Mouse (Mus musculus) midbrain, embryonic 11.5 days (tissue): ENCODE measurements around the gene Unc5b. TPM values are rescaled to one million over a fixed set of nuclear protein-coding genes. Genes with fewer than 3 reads are reported as not detected.

ENCODE experiments used
- ATAC-seq: fragments of 200-750 bp; cut with Nextera tagmentation; 2 replicates; pipeline ENCODE4 v1.8.0; 2017; ENCODE audit warnings: moderate TSS enrichment, moderate library complexity; ENCODE audit not compliant: low FRiP score
- DNase-seq: peaks from one replicate; pipeline ENCODE4 v3.0.0; 2015; ENCODE audit warnings: low spot score; ENCODE audit errors: missing footprints
- H3K27ac ChIP-seq: fragments of 300-500 bp; sonication (generic); 2 replicates; pipeline ENCODE4 v1.5.1; 2014; ENCODE audit warnings: low read depth, low read length
- H3K27me3 ChIP-seq: fragments of 300-500 bp; sonication (generic); 2 replicates; pipeline ENCODE4 v1.6.1; 2014; ENCODE audit warnings: mild to moderate bottlenecking, low read length, moderate library complexity, mixed read lengths; ENCODE audit not compliant: control insufficient read depth, insufficient read depth
- H3K36me3 ChIP-seq: fragments of 300-500 bp; sonication (generic); 2 replicates; pipeline ENCODE4 v1.6.1; 2014; ENCODE audit warnings: mild to moderate bottlenecking, low read length, moderate library complexity, mixed read lengths; ENCODE audit not compliant: control insufficient read depth, insufficient read depth
- H3K4me1 ChIP-seq: fragments of 300-500 bp; sonication (generic); 2 replicates; pipeline ENCODE4 v1.6.1; 2014; ENCODE audit warnings: low read length; ENCODE audit not compliant: control insufficient read depth, insufficient read depth
- H3K4me2 ChIP-seq: fragments of 300-500 bp; sonication (generic); 2 replicates; pipeline ENCODE4 v1.6.1; 2014; ENCODE audit warnings: mild to moderate bottlenecking, moderate library complexity
- H3K4me3 ChIP-seq: fragments of 300-500 bp; sonication (generic); 2 replicates; pipeline ENCODE4 v1.5.1; 2014; ENCODE audit warnings: low read depth, low read length
- H3K9ac ChIP-seq: fragments of 300-500 bp; sonication (generic); 2 replicates; pipeline ENCODE4 v1.6.1; 2014; ENCODE audit warnings: low read length
- H3K9me3 ChIP-seq: fragments of 300-500 bp; sonication (generic); 2 replicates; pipeline ENCODE4 v1.6.1; 2016; ENCODE audit warnings: low read length; ENCODE audit not compliant: control insufficient read depth
- WGBS: fragments of 180-500 bp; shearing (Covaris S2); extraction: QIAGEN DNeasy Blood & Tissue Kit; methylation state at CpG from one replicate; pipeline ENCODE4 v1.1.7; 2014; 5-methylcytosine and 5-hydroxymethylcytosine counted together
- polyA plus RNA-seq: library from polyadenylated mRNA; unstranded; fragments of >200 nt; fragmentation: Nextera tagmentation; extraction: Ambion mirVana; gene quantifications from 2 replicates; pipeline ENCODE4 v1.2.1, GENCODE M21; 2014

Gene Unc5b
- polyA plus RNA-seq, 1 experiment from 2014 or later, result 3.5 TPM

- peaks cover 10% of the 10 kb centered on the region; the same call in 1 of the 2 replicates for H3K27me3 ChIP-seq
- ATAC-seq, result 0 out of 2 replicates have a peak, but pooled peaks have one; percentile 30
- no peaks in the 10 kb centered on the region for H3K9me3 ChIP-seq
Measured at GRCm38 (mm10) chr10:60731742-60732141, 99.6 kb downstream of the Unc5b start.

DNA sequence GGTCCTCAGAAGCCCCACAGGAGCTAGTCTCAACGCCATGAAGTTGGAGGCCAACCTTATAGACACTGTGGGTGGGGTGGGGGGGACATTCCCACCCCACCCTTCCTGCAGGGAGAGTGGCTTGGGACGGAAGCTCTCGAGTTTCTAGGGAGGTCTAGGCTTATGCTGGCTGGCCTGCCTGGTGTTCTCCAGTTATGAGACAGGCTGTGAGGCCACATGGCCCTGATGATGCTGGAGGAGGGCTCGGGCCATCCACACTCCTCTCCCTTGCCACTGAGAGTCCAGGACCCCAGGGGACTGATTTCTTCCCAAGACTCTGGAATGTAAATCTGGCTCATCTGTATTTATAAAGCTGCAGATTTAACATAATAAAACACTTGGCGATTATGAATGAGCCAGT is 104.1 kb downstream of the Unc5b start:
- Histone ChIP-seq H3K4me3 (no peak overlapping the region), H3K36me3 (no peaks in the 10 kb centered on the region), H3K9ac (no peak overlapping the region), H3K4me1 (peaks cover 12% of the 10 kb centered on the region), H3K9me3 (no peaks in the 10 kb centered on the region), H3K27ac (no peak overlapping the region), H3K27me3 (0 out of 2 replicates have a peak, but pooled peaks cover 5% of the 10 kb centered on the region), H3K4me2 (no peak overlapping the region)
- DNase-seq (no peak), ATAC-seq (no peak)
- WGBS, result 33% methylated on average over 5 of the region's 5 CpGs

More at GRCm38 (mm10) chr10:60731742-60732141, 99.6 kb downstream of the Unc5b start:
- Histone ChIP-seq H3K4me2 (no peak overlapping the region), H3K4me1 (peaks cover 13% of the 10 kb centered on the region), H3K9ac (peak overlapping the region; percentile 16; the same call in 1 of the 2 replicates), H3K27ac (peak overlapping the region; percentile 14; the same call in 1 of the 2 replicates), H3K4me3 (no peak overlapping the region), H3K36me3 (no peaks in the 10 kb centered on the region)
- DNase-seq, result peak; percentile 86
- WGBS, result 4% methylated on average over 5 of the region's 5 CpGs

DNA sequence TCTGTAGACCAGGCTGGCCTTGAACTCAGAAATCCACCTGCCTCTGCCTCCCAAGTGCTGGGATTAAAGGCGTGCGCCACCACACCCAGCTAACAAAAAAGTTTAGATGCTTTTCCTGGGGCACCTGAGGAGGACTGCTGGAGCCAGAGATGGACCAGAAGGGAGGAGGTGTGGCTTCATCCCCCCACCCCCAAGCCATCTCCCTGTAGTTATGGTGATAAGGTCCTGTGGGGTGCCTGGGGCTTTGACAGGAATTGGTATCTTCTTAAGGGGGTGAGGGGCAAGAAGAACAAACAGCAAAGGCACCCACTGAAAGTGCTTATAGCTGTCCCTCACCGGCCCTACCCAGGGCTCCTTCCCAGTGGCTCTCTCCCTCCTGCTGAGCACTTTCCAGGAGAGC is 104.5 kb downstream of the Unc5b start:
- peaks cover 8% of the 10 kb centered on the region for H3K4me1 ChIP-seq
- no peak overlapping the region for H3K4me3 ChIP-seq
- H3K9ac ChIP-seq, result no peak overlapping the region
- DNase-seq, result no peak
- H3K9me3 ChIP-seq, result no peaks in the 10 kb centered on the region
- H3K27ac ChIP-seq, result no peak overlapping the region
- H3K36me3 ChIP-seq, result no peaks in the 10 kb centered on the region
- no peak overlapping the region for H3K4me2 ChIP-seq
- 72% methylated on average over 3 of the region's 3 CpGs for WGBS
- peaks cover 2% of the 10 kb centered on the region; the same call in 1 of the 2 replicates for H3K27me3 ChIP-seq
- ATAC-seq, result no peak

- no peaks in the 10 kb centered on the region for H3K4me1 ChIP-seq
- DNase-seq, result no peak
- no peaks in the 10 kb centered on the region; the same call in 1 of the 2 replicates for H3K27me3 ChIP-seq
- no peak overlapping the region for H3K27ac ChIP-seq
- WGBS, result 76% methylated on average over 6 of the region's 6 CpGs
- no peaks in the 10 kb centered on the region for H3K36me3 ChIP-seq
- no peak overlapping the region for H3K4me3 ChIP-seq
- H3K4me2 ChIP-seq, result no peak overlapping the region
- no peak for ATAC-seq
- H3K9me3 ChIP-seq, result no peaks in the 10 kb centered on the region
- no peak overlapping the region for H3K9ac ChIP-seq
Measured at GRCm38 (mm10) chr10:60724496-60724895, 106.9 kb downstream of the Unc5b start.

DNA sequence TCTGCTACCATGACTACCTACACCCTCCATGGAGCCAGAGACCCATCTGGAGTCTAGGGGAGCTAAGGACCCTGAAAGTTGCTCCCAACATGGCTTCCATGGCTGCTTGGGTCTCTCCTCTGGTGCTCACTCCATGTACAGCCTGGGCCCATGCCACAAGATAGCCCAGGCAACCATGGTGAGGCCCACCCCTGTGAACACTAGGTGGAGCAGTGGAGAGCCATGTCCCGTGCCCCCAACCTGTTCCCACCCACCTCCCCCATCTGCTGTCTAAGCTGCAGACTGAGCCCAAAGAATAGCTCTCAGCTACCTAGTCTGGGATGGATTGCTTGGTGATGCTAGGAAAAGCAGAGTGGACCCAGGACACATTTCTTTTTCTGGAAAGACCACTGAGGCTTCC is 108.0 kb downstream of the Unc5b start:
- no peaks in the 10 kb centered on the region for H3K4me1 ChIP-seq
- H3K4me3 ChIP-seq, result no peak overlapping the region
- WGBS, result 48% methylated on average over 1 of the region's 1 CpGs
- H3K9ac ChIP-seq, result no peak overlapping the region
- H3K4me2 ChIP-seq, result no peak overlapping the region
- no peaks in the 10 kb centered on the region for H3K36me3 ChIP-seq
- no peak overlapping the region for H3K27ac ChIP-seq
- H3K27me3 ChIP-seq, result no peaks in the 10 kb centered on the region; the same call in 1 of the 2 replicates
- no peak for ATAC-seq
- no peaks in the 10 kb centered on the region for H3K9me3 ChIP-seq
- DNase-seq, result no peak

- Histone ChIP-seq H3K4me2 (no peak overlapping the region), H3K4me3 (no peak overlapping the region), H3K36me3 (no peaks in the 10 kb centered on the region), H3K9ac (no peak overlapping the region), H3K9me3 (no peaks in the 10 kb centered on the region), H3K27me3 (no peaks in the 10 kb centered on the region; the same call in 1 of the 2 replicates), H3K27ac (no peak overlapping the region), H3K4me1 (no peaks in the 10 kb centered on the region)
- DNase-seq (no peak), ATAC-seq (no peak)
- WGBS, result 46% methylated on average over 12 of the region's 12 CpGs
Measured at GRCm38 (mm10) chr10:60721640-60722039, 109.7 kb downstream of the Unc5b start.

GRCm38 (mm10) chr10:60720461-60720860 is 110.9 kb downstream of the Unc5b start:
- no peak overlapping the region for H3K27ac ChIP-seq
- H3K36me3 ChIP-seq, result peaks cover 4% of the 10 kb centered on the region; the same call in 1 of the 2 replicates
- ATAC-seq (no peak), DNase-seq (no peak)
- H3K9ac ChIP-seq, result no peak overlapping the region
- H3K27me3 ChIP-seq, result no peaks in the 10 kb centered on the region; the same call in 1 of the 2 replicates
- WGBS, result 78% methylated on average over 5 of the region's 5 CpGs
- no peaks in the 10 kb centered on the region for H3K4me1 ChIP-seq
- no peak overlapping the region for H3K4me3 ChIP-seq
- H3K4me2 ChIP-seq, result no peak overlapping the region
- H3K9me3 ChIP-seq, result no peaks in the 10 kb centered on the region

- no peaks in the 10 kb centered on the region; the same call in 1 of the 2 replicates for H3K27me3 ChIP-seq
Measured at GRCm38 (mm10) chr10:60718491-60718890, 112.9 kb downstream of the Unc5b start.

GRCm38 (mm10) chr10:60716449-60716848 is 114.9 kb downstream of the Unc5b start:
- H3K4me1 ChIP-seq, result no peaks in the 10 kb centered on the region
- no peaks in the 10 kb centered on the region; the same call in 1 of the 2 replicates for H3K9me3 ChIP-seq
- H3K36me3 ChIP-seq, result peaks cover 4% of the 10 kb centered on the region; the same call in 1 of the 2 replicates
- no peak overlapping the region for H3K4me3 ChIP-seq
- H3K9ac ChIP-seq, result no peak overlapping the region
- H3K4me2 ChIP-seq, result no peak overlapping the region
- 83% methylated on average over 3 of the region's 3 CpGs for WGBS
- DNase-seq, result no peak
- no peaks in the 10 kb centered on the region for H3K27me3 ChIP-seq
- H3K27ac ChIP-seq, result no peak overlapping the region
- ATAC-seq, result no peak

More at GRCm38 (mm10) chr10:60718491-60718890, 112.9 kb downstream of the Unc5b start:
- Histone ChIP-seq H3K36me3 (peaks cover 4% of the 10 kb centered on the region; the same call in 1 of the 2 replicates), H3K27ac (no peak overlapping the region), H3K4me3 (no peak overlapping the region), H3K9me3 (no peaks in the 10 kb centered on the region; the same call in 1 of the 2 replicates), H3K4me2 (no peak overlapping the region), H3K4me1 (no peaks in the 10 kb centered on the region), H3K9ac (no peak overlapping the region)
- DNase-seq (no peak), ATAC-seq (no peak)
- 87% methylated on average over 2 of the region's 2 CpGs for WGBS
